Mouse (Mus musculus) embryonic facial prominence, embryonic 14.5 days (tissue): Measurements from ENCODE around the gene Rplp0. TPM values are rescaled to one million over a fixed set of nuclear protein-coding genes. Genes with fewer than 3 reads are reported as not detected.

Experiments used
- ATAC-seq: fragments of 200-750 bp; cut with Nextera tagmentation; 2 replicates; pipeline ENCODE4 v1.8.0; 2017; ENCODE audit warnings: low read depth, moderate number of reproducible peaks, moderate TSS enrichment
- DNase-seq: peaks from one replicate; pipeline ENCODE4 v3.0.0-alpha.2; 2015; ENCODE audit warnings: low spot score
- H3K27ac ChIP-seq: fragments of 300-500 bp; sonication (generic); replicated peaks from 2 replicates; pipeline ENCODE4 v1.5.1; 2014; ENCODE audit warnings: low read depth, mild to moderate bottlenecking, low read length, moderate library complexity
- H3K27me3 ChIP-seq: fragments of 300-500 bp; sonication (generic); replicated peaks from 2 replicates; pipeline ENCODE4 v1.6.1; 2014; ENCODE audit warnings: low read length; ENCODE audit not compliant: control insufficient read depth, insufficient read depth
- H3K36me3 ChIP-seq: fragments of 300-500 bp; sonication (generic); 2 replicates; pipeline ENCODE4 v1.6.1; 2014; ENCODE audit warnings: low read length, mixed read lengths; ENCODE audit not compliant: control insufficient read depth, insufficient read depth
- H3K4me1 ChIP-seq: fragments of 300-500 bp; sonication (generic); 2 replicates; pipeline ENCODE4 v1.6.1; 2014; ENCODE audit warnings: antibody characterized with exemption, low read length; ENCODE audit not compliant: control insufficient read depth, insufficient read depth
- H3K4me2 ChIP-seq: fragments of 300-500 bp; sonication (generic); 2 replicates; pipeline ENCODE4 v1.6.1; 2014; ENCODE audit warnings: low read depth, mild to moderate bottlenecking, low read length, moderate library complexity, mixed read lengths
- H3K4me3 ChIP-seq: fragments of 300-500 bp; sonication (generic); 2 replicates; pipeline ENCODE4 v1.5.1; 2014; ENCODE audit warnings: low read depth, mild to moderate bottlenecking, low read length
- H3K9ac ChIP-seq: fragments of 300-500 bp; sonication (generic); 2 replicates; pipeline ENCODE4 v1.6.1; 2014; ENCODE audit warnings: low read depth, mild to moderate bottlenecking, low read length, moderate library complexity, mixed read lengths
- H3K9me3 ChIP-seq: fragments of 300-500 bp; sonication (generic); 2 replicates; pipeline ENCODE4 v1.6.1; 2016; ENCODE audit warnings: low read length; ENCODE audit not compliant: control insufficient read depth
- WGBS: fragments of 180-500 bp; shearing (Covaris S2); extraction: QIAGEN DNeasy Blood & Tissue Kit; methylation state at CpG from one replicate; pipeline ENCODE4 v1.1.7; 2014; 5-methylcytosine and 5-hydroxymethylcytosine counted together
- polyA plus RNA-seq: library from polyadenylated mRNA; unstranded; fragments of >200 nt; fragmentation: Nextera tagmentation; extraction: Ambion mirVana; gene quantifications from 2 replicates; pipeline ENCODE4 v1.2.1, GENCODE M21; 2014

Gene Rplp0
- polyA plus RNA-seq, 1 experiment from 2014 or later, result 1,928 TPM

GRCm38 (mm10) chr5:115543509-115544253 is 15.6 kb upstream of the Rplp0 start:
- H3K27ac ChIP-seq, result peak overlapping the region; percentile 63
- peak overlapping the region; percentile 37 for H3K9ac ChIP-seq
- peaks cover 28% of the 10 kb centered on the region for H3K4me1 ChIP-seq
- no peaks in the 10 kb centered on the region for H3K9me3 ChIP-seq
- H3K4me2 ChIP-seq, result peak overlapping the region; percentile 23
- peaks cover 40% of the 10 kb centered on the region for H3K36me3 ChIP-seq
- H3K27me3 ChIP-seq, result no peaks in the 10 kb centered on the region
- 33% methylated on average over 16 of the region's 17 CpGs for WGBS
- DNase-seq, result peak; percentile 89
- ATAC-seq, result peak; percentile 85
- H3K4me3 ChIP-seq, result no peak overlapping the region

DNA sequence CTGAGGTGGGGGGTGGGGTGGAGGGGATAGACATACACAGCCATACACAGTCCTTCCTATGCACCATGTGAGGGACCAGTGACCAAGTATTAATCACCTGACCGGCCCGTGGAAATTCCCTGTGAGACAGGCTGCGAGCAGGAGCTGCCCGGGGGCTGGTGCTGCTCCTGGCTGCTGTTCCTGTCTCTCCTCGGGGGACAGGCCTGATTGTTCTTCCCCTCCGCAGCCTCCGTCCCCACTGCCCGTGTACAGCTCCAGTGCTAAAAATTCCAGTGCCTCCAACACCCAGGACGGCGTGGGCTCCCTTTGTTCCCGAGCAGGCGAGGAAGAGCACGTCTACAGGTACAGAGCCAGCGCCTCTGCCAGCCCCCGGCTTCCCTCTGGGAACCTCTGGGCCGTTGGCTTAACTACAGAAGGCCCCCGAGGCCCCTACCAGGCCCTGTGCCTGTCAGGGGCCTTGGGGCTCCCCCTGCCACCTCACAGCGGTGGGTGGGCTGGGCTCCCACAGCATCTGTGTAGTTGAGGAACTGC is 14.5 kb upstream of the Rplp0 start:
- peaks cover 45% of the 10 kb centered on the region for H3K36me3 ChIP-seq
- H3K27ac ChIP-seq, result no peak overlapping the region

GRCm38 (mm10) chr5:115545636-115546035 is 13.6 kb upstream of the Rplp0 start:
- DNase-seq (peak; percentile 30), ATAC-seq (no peak)
- no peak overlapping the region for H3K4me3 ChIP-seq
- H3K36me3 ChIP-seq, result peaks cover 49% of the 10 kb centered on the region
- H3K9ac ChIP-seq, result no peak overlapping the region; the same call in 1 of the 2 replicates
- H3K9me3 ChIP-seq, result no peaks in the 10 kb centered on the region
- H3K27ac ChIP-seq, result no peak overlapping the region
- H3K27me3 ChIP-seq, result no peaks in the 10 kb centered on the region
- peaks cover 28% of the 10 kb centered on the region for H3K4me1 ChIP-seq
- WGBS, result 78% methylated on average over 14 of the region's 14 CpGs
- no peak overlapping the region for H3K4me2 ChIP-seq

More for the DNA sequence above, 14.5 kb upstream of the Rplp0 start:
- Histone ChIP-seq H3K9me3 (no peaks in the 10 kb centered on the region), H3K4me1 (peaks cover 28% of the 10 kb centered on the region), H3K4me2 (no peak overlapping the region), H3K27me3 (no peaks in the 10 kb centered on the region), H3K9ac (no peak overlapping the region), H3K4me3 (no peak overlapping the region)
- WGBS, result 39% methylated on average over 16 of the region's 18 CpGs
- ATAC-seq (no peak), DNase-seq (no peak)

GRCm38 (mm10) chr5:115546536-115546935 is 12.7 kb upstream of the Rplp0 start:
- 69% methylated on average over 9 of the region's 11 CpGs for WGBS
- Histone ChIP-seq H3K9ac (no peak overlapping the region), H3K27ac (no peak overlapping the region; the same call in 1 of the 2 replicates), H3K4me2 (no peak overlapping the region), H3K36me3 (peaks cover 50% of the 10 kb centered on the region), H3K4me1 (peaks cover 28% of the 10 kb centered on the region), H3K27me3 (no peaks in the 10 kb centered on the region), H3K4me3 (no peak overlapping the region), H3K9me3 (no peaks in the 10 kb centered on the region)
- DNase-seq (no peak), ATAC-seq (no peak)

GRCm38 (mm10) chr5:115547014-115547413 is 12.3 kb upstream of the Rplp0 start:
- no peak for ATAC-seq
- Histone ChIP-seq H3K36me3 (peaks cover 54% of the 10 kb centered on the region), H3K9me3 (no peaks in the 10 kb centered on the region), H3K4me1 (peaks cover 28% of the 10 kb centered on the region), H3K27ac (no peak overlapping the region; the same call in 1 of the 2 replicates), H3K9ac (peak overlapping the region; percentile 10; the same call in 1 of the 2 replicates), H3K27me3 (no peaks in the 10 kb centered on the region), H3K4me3 (no peak overlapping the region), H3K4me2 (no peak overlapping the region)
- 39% methylated on average over 5 of the region's 6 CpGs for WGBS
- DNase-seq, result peak; percentile 19

- Histone ChIP-seq H3K4me2 (no peak overlapping the region), H3K9ac (0 out of 2 replicates have a peak overlapping the region, but pooled peaks have one; percentile 10), H3K9me3 (no peaks in the 10 kb centered on the region), H3K27ac (no peak overlapping the region; the same call in 1 of the 2 replicates), H3K27me3 (no peaks in the 10 kb centered on the region), H3K4me3 (no peak overlapping the region), H3K4me1 (peaks cover 26% of the 10 kb centered on the region), H3K36me3 (peaks cover 58% of the 10 kb centered on the region)
- WGBS, result 64% methylated on average over 7 of the region's 7 CpGs
- ATAC-seq, result no peak
- peak; percentile 41 for DNase-seq
Measured at GRCm38 (mm10) chr5:115547421-115547820, 11.8 kb upstream of the Rplp0 start.

- Histone ChIP-seq H3K36me3 (peaks cover 69% of the 10 kb centered on the region), H3K4me3 (no peak overlapping the region), H3K4me2 (no peak overlapping the region), H3K4me1 (peaks cover 13% of the 10 kb centered on the region), H3K27me3 (no peaks in the 10 kb centered on the region), H3K9me3 (no peaks in the 10 kb centered on the region), H3K27ac (no peak overlapping the region), H3K9ac (no peak overlapping the region)
- ATAC-seq (no peak), DNase-seq (no peak)
- WGBS, result 89% methylated on average over 18 of the region's 18 CpGs
Measured at GRCm38 (mm10) chr5:115548501-115549285, 10.6 kb upstream of the Rplp0 start.

GRCm38 (mm10) chr5:115550482-115551005 is 8.7 kb upstream of the Rplp0 start:
- no peak overlapping the region for H3K4me3 ChIP-seq
- no peak for DNase-seq
- WGBS, result 78% methylated on average over 11 of the region's 11 CpGs
- no peaks in the 10 kb centered on the region for H3K27me3 ChIP-seq
- peaks cover 79% of the 10 kb centered on the region for H3K36me3 ChIP-seq
- no peak overlapping the region for H3K27ac ChIP-seq
- no peaks in the 10 kb centered on the region for H3K4me1 ChIP-seq
- no peak overlapping the region for H3K4me2 ChIP-seq
- no peak overlapping the region for H3K9ac ChIP-seq
- ATAC-seq, result no peak
- no peaks in the 10 kb centered on the region for H3K9me3 ChIP-seq
